Mouse (Mus musculus): ENCODE data around the gene Olfr1423. TPM values are rescaled to one million over a fixed set of nuclear protein-coding genes. Genes with fewer than 3 reads are reported as not detected.
A peak's percentile ranks its signal among the peaks of the same experiment; 100 is the strongest.

Olfr1423 gene
- polyA plus RNA-seq, 1 experiment from 2014 or later: not detected

GRCm38 (mm10) chr19:12013228-12013627, 27.9 kb downstream of the Olfr1423 start:
- H3K4me3 ChIP-seq (ENCODE audit: low read depth, low read length): peak overlapping the region; percentile 53
- peak; percentile 65 for DNase-seq (ENCODE audit: low spot score)
- no peaks in the 10 kb centered on the region for H3K4me1 ChIP-seq (replicated peaks; ENCODE audit: control insufficient read depth, insufficient read depth)
- peak overlapping the region; percentile 51 for H3K9ac ChIP-seq (ENCODE audit: low read length)
- WGBS: 1% methylated on average over 10 of the region's 12 CpGs
- H3K36me3 ChIP-seq (ENCODE audit: control insufficient read depth, insufficient read depth, low read length): no peaks in the 10 kb centered on the region
- peak overlapping the region; percentile 77 for H3K4me2 ChIP-seq (replicated peaks; ENCODE audit: low read depth)
- peak overlapping the region; percentile 24; the same call in 1 of the 2 replicates for H3K27ac ChIP-seq (replicated peaks)
- no peaks in the 10 kb centered on the region for H3K9me3 ChIP-seq (ENCODE audit: control insufficient read depth, low read length)
- TF ChIP-seq EP300 (optimal IDR thresholded peaks at IDR 0.05) (no peak), CTCF (IDR thresholded peaks at IDR 0.05; ENCODE audit: low read depth) (no peak)
- H3K27me3 ChIP-seq (ENCODE audit: control insufficient read depth, insufficient read depth, low read length): no peaks in the 10 kb centered on the region
- peak; percentile 21 for ATAC-seq (ENCODE audit: low FRiP score, low TSS enrichment)

GRCm38 (mm10) chr19:12012615-12013014, 28.5 kb downstream of the Olfr1423 start:
- H3K4me3 ChIP-seq (ENCODE audit: low read depth, low read length): peak overlapping the region; percentile 53
- H3K4me2 ChIP-seq (replicated peaks; ENCODE audit: low read depth): peak overlapping the region; percentile 77
- no peaks in the 10 kb centered on the region for H3K9me3 ChIP-seq (ENCODE audit: control insufficient read depth, low read length)
- no peak for TF ChIP-seq EP300 (optimal IDR thresholded peaks at IDR 0.05)
- no peak for TF ChIP-seq CTCF (IDR thresholded peaks at IDR 0.05; ENCODE audit: low read depth)
- no peaks in the 10 kb centered on the region for H3K36me3 ChIP-seq (ENCODE audit: control insufficient read depth, insufficient read depth, low read length)
- DNase-seq (ENCODE audit: low spot score) (no peak), ATAC-seq (ENCODE audit: low FRiP score, low TSS enrichment) (no peak)
- H3K27me3 ChIP-seq (ENCODE audit: control insufficient read depth, insufficient read depth, low read length): no peaks in the 10 kb centered on the region
- H3K9ac ChIP-seq (ENCODE audit: low read length): peak overlapping the region; percentile 51; the same call in 1 of the 2 replicates
- H3K27ac ChIP-seq (replicated peaks): peak overlapping the region; percentile 49
- no peaks in the 10 kb centered on the region for H3K4me1 ChIP-seq (replicated peaks; ENCODE audit: control insufficient read depth, insufficient read depth)
- under 1% methylated on average over 10 of the region's 10 CpGs for WGBS

DNA sequence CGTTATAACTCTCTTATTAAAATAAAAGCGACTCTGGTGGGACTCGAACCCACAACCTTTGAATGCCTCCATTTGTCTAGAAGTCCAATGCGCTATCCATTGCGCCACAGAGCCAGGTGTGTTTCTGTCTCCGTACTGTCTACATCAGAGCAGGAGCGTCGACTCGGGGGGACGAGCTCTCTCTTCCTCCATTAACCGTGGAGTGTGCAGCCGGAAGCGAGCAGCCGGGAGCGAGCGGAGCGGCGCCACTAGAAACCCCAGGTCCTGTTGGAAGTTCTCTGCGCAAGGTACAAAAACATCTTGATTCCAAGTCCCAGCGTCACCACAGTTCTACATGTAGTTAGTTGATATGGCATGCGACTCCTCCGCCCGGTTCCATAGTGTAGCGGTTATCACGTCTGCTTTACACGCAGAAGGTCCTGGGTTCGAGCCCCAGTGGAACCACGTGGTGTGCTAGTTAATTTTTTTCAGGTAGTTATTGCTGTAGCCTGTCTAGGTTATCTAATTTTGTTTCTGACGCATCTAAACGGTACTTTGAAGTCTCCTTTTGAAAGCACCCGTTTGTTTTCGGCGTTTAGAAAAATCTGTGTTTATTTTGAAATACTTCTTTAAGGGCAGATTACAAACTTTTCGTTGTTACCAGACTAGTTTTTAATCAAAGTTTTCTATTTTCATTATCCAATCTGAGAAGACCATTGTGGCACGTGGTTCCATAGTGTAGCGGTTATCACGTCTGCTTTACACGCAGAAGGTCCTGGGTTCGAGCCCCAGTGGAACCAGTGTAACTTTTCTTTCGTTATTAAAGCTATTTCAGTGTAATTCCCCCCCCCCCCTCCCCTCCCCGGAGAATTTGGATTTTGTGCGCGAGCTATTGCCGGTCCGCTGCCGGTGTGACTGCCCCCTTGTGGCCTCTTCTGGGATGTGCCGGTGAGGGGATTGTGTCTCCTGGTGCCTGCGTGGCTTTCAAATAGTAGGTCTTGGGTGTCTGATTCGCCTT, 29.3 kb downstream of the Olfr1423 start:
- H3K27ac ChIP-seq (replicated peaks): peak overlapping the region; percentile 83
- peak; percentile 83 for TF ChIP-seq CTCF (IDR thresholded peaks at IDR 0.05; ENCODE audit: low read depth)
- TF ChIP-seq EP300 (optimal IDR thresholded peaks at IDR 0.05): peak; percentile 15
- H3K9me3 ChIP-seq (ENCODE audit: control insufficient read depth, low read length): no peaks in the 10 kb centered on the region
- 1% methylated on average over 49 of the region's 49 CpGs for WGBS
- H3K4me2 ChIP-seq (replicated peaks; ENCODE audit: low read depth): peak overlapping the region; percentile 77
- DNase-seq (ENCODE audit: low spot score) (peak; percentile 92), ATAC-seq (ENCODE audit: low FRiP score, low TSS enrichment) (peak; percentile 82)
- peak overlapping the region; percentile 54 for H3K9ac ChIP-seq (ENCODE audit: low read length)
- H3K36me3 ChIP-seq (ENCODE audit: control insufficient read depth, insufficient read depth, low read length): no peaks in the 10 kb centered on the region
- H3K4me3 ChIP-seq (ENCODE audit: low read depth, low read length): peak overlapping the region; percentile 53
- no peaks in the 10 kb centered on the region for H3K4me1 ChIP-seq (replicated peaks; ENCODE audit: control insufficient read depth, insufficient read depth)
- H3K27me3 ChIP-seq (ENCODE audit: control insufficient read depth, insufficient read depth, low read length): no peaks in the 10 kb centered on the region

DNA sequence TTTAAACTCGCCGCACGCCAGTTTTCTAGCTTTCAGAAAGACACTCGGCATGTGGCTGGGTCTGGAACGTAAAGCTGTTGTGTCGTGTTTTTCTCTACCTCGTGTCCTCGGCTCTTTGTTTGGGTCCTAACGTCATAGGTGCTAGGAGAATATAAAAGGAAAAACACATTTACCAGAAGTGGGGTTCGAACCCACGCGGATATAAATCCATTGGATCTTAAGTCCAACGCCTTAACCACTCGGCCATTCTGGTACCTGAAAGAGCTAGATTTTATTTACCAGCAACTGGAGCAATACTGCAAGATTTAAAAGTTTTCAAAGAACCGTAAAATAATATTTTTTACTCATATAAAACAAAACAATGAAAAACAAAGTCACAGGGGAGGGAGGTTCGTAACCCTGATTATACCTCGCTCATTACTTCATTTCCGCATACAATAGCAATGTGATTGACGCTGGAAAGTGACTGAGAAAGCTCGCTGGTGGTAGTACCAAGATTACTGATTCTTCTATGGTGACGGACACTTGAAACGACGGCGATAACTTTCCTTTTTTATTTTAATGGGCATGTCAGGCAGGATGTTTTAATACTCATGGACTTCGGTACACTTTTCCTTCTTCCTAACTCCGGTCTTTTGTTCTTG, 30.1 kb downstream of the Olfr1423 start:
- no peaks in the 10 kb centered on the region for H3K9me3 ChIP-seq (ENCODE audit: control insufficient read depth, low read length)
- H3K36me3 ChIP-seq (ENCODE audit: control insufficient read depth, insufficient read depth, low read length): no peaks in the 10 kb centered on the region
- peak overlapping the region; percentile 77 for H3K4me2 ChIP-seq (replicated peaks; ENCODE audit: low read depth)
- H3K27ac ChIP-seq (replicated peaks): peak overlapping the region; percentile 93
- no peaks in the 10 kb centered on the region for H3K4me1 ChIP-seq (replicated peaks; ENCODE audit: control insufficient read depth, insufficient read depth)
- DNase-seq (ENCODE audit: low spot score) (peak; percentile 74), ATAC-seq (ENCODE audit: low FRiP score, low TSS enrichment) (peak; percentile 43)
- peak overlapping the region; percentile 53 for H3K4me3 ChIP-seq (ENCODE audit: low read depth, low read length)
- under 1% methylated on average over 26 of the region's 26 CpGs for WGBS
- no peaks in the 10 kb centered on the region for H3K27me3 ChIP-seq (ENCODE audit: control insufficient read depth, insufficient read depth, low read length)
- H3K9ac ChIP-seq (ENCODE audit: low read length): peak overlapping the region; percentile 73
- TF ChIP-seq CTCF (IDR thresholded peaks at IDR 0.05; ENCODE audit: low read depth) (no peak), EP300 (optimal IDR thresholded peaks at IDR 0.05) (peak; percentile 71)

DNA sequence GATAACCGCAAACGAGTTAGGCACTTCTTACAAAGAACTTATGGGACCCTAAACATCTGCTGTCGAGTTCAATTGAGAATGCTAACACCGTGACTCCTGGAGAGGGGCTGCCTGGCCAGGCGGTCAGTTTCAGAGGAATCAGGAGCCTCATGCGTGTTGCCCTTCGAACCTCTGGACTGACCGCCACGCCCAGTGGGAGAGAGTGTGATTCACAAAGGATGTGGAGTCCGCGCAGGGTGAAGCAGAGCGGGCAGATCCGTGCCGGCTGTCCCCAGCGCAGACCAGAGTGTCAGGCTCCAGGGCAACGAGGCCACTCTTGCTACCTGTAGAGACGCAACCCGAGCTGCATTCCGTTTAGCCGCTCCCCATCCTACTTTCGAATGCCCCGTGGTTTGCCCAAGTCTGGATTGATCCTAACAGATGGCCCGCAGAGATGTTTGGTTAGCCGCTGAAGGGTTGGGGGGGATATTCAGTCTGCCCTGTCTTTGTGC, 30.8 kb downstream of the Olfr1423 start:
- Histone ChIP-seq H3K27me3 (ENCODE audit: control insufficient read depth, insufficient read depth, low read length) (no peaks in the 10 kb centered on the region), H3K4me3 (ENCODE audit: low read depth, low read length) (peak overlapping the region; percentile 53), H3K9ac (ENCODE audit: low read length) (peak overlapping the region; percentile 73), H3K27ac (replicated peaks) (peak overlapping the region; percentile 93), H3K4me1 (replicated peaks; ENCODE audit: control insufficient read depth, insufficient read depth) (no peaks in the 10 kb centered on the region), H3K9me3 (ENCODE audit: control insufficient read depth, low read length) (no peaks in the 10 kb centered on the region), H3K36me3 (ENCODE audit: control insufficient read depth, insufficient read depth, low read length) (no peaks in the 10 kb centered on the region), H3K4me2 (replicated peaks; ENCODE audit: low read depth) (peak overlapping the region; percentile 77)
- under 1% methylated on average over 24 of the region's 24 CpGs for WGBS
- DNase-seq (ENCODE audit: low spot score): peak; percentile 84
- TF ChIP-seq EP300 (optimal IDR thresholded peaks at IDR 0.05) (no peak), CTCF (IDR thresholded peaks at IDR 0.05; ENCODE audit: low read depth) (no peak)
- peak; percentile 67 for ATAC-seq (ENCODE audit: low FRiP score, low TSS enrichment)
